Mouse (Mus musculus): ENCODE data around the gene Nploc4.

Nploc4 gene

DNA sequence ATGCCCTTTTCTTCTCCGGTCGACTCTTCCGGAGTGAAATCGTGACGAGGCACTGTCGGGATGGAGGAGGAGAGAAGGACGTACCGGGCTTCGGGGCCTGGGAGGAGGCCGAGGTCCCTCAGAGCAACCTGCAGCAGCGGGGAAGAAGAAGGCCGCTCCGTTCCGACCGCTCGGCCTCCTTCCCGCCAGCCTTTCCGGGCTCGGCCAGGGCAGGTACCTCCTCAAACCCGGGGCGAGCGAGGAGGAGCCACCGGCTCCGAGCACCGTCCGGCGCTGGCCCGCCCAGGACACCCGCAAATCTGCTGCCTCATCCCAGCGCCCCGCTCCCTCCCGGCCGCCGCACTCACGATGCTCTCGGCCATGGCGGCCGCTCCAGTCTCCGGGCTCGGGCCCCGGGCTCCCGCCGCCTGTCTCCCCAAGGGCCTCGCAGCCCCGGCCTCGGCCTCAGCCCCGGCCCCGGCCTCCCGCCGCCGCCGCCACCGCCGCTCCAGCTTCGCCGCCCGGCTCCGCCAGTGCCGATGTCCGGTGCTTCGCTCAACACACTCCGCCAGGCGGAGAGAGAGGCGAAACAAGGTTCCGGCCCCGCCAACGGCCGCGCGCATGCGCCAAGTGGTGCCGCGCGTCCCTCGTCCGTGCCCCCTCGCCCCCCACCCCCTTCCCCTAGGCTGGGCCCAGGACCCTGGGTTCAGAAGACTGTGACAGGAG, at the start of gene Nploc4:
Gene Nploc4 (minus strand): TSS at position 557 of the 705 bp plus-strand sequence.
- peak; percentile 81 for DNase-seq

DNA sequence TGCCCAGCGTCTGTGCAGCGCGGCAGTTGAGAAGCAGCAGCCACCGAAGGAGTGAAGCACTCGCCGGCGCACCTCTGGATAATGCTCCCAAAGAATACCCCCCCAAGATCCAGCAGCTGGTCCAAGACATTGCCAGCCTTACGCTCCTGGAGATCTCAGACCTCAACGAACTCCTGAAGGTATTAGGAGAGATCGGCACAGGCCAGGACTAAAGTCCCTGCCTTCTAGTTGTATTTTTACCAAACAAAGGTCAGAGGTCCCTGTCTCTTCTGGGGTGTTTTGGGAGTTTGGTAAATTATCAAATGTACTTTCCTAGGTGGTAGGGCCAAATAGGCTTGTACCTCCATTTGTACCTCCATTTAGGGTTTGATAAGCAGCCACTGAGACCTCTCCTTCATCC, 47.7 kb upstream of the Nploc4 start:
- no peak for DNase-seq

DNA sequence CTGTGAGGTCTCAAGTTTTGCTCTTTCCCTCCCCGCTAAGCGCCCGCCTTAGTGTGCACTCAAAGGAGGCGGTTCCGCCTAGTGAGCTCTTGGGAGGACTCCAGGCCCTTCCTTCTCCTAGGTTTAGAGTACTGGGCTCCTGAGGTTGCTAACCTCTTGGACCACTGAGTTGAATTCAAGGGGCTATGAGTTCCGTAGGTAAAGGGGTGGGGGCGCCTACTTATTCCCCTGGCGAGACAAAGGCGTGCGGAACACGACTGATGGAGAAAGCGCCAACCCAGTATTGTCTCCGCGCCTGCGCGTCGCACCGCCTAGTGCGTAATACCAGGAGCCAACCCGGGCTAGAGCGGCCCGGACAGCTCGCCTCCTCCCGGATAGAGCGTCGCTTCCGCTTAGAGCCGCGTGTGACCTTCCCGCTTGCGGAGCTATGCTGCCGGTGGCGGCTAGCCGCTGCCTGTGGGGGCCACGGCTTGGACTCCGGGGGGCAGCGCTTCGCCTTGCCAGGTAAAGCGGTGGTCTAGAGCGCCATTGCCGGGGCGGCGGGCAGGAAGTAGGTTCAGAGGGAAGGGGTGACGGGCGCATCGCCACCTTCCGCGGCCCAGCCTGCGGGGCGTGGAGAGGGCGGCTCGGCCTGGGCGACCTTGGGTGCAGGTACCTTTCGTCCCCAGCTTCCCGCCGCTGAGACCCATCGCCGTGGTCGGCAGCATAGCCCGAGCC, 46.9 kb upstream of the Nploc4 start, which contains the start of gene Mrpl12:
Gene Mrpl12 (plus strand): TSS at position 349 of the 717 bp plus-strand sequence.
- peak; percentile 89 for DNase-seq

DNA sequence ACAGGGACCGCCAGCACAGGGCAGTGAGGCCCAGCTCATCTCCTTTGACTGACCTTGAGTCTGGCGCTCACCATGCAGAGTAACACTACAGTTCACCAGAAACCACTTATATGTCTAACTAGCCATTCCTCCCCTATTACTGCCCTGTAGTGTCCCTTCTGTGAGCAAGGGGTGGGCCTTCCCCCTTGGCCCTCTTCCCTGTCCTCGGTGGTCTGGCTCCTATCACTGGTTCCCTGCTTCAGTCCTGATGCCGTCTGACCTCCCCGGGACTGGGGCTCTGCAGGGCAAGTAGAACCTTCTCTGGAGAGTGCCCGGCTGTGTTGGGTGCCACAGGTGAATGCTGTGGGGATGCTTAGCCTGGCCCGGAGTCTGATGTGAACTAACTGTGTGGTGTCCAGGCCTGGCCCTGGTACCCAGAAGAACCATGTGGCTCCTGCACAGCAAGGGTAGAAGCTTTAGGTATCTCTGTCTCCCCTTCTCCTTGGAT, 46.0 kb upstream of the Nploc4 start:
- DNase-seq, result peak; percentile 47

DNA sequence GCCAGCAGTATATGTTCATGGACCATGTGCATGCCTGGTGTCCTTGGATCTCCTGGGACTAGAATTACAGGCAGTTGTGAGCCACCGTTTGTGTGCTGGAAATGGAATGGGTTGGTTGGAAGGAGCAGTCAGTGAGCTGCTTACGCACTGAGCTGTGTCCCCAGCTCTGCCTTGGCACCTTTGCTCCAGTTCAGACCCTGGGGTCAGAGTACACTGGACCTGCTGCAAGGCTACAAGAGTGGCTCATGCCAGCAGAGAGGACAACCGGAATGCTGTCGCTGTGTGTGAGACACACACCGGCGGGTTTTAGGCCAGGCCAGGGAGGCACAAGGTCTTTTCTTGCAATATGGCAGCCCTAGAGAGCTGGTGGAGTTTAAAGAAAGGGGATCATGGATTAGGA, 34.5 kb upstream of the Nploc4 start:
- DNase-seq, result no peak

DNA sequence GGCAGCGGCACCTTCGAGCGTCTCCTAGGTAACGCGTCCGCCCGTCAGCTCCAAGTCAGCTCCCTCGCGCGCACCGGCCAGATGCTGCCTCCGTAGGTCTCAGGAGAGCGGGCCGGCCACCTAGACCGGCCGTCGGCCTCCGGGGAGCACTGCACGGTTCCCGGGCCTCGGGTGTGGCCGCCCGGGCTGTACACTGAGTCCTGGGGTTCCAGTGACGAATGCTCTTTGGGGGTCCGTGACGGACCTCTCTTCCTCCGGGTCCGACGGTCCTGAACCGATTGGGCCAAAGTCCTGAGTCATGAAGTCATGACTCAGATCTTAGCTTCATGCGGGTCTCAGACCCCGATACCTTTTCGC, 30.2 kb upstream of the Nploc4 start:
- no peak for DNase-seq

DNA sequence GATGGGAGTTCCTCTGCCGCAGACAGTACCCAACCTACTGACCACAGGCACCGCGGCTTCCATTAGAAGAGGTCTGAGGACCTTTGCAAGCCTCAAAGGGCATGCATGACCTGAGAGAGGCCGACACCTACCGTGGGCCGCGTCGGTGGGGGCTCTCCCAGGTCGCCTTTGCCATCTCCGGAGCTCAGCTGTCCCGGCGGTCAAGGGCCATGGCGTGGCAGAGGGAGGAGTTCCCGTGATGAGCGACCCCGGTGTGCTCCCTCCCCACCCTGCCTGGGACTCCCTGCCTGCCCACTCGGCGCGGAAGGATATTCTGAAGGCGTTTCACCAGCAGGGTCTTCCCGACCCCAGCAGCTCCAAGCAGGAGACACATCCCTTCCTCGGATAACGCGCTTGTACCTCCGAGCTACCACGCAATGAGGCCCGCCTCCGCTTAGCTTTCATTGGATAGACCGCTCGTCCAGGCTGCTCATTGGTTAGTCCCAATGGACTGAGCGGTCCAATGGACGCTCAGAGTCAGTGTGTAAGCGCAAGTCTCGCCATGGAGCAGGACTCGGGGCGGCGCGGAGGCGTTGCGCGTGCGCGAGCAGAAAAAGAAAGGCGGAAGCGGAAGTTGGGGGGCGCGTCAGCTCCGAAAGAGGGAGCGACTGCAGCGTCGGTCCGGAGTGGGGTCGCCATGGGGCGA, 29.7 kb upstream of the Nploc4 start, which contains the start of gene Arl16:
Gene Arl16 (minus strand): TSS at position 557 of the 685 bp plus-strand sequence.
- DNase-seq, result peak; percentile 94

DNA sequence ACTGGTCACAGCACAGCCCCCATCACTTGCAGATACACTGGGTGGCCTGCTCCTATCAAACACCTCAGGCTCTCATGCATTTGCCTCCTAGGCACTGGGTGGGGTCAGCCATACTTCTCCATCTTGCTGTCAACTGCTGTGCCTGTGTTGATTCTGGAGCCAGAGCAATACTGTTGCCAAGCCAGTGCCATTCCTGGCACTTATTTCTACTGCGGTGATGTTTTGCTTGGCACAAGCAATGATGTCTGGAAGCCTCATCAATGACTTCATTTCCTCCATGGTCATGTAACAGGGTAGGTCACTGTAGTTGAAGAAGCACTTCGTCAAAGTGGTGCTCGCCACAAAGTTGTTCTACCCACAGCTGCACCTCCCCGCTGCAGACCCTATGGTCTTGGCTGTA, 28.0 kb upstream of the Nploc4 start:
- DNase-seq, result no peak

DNA sequence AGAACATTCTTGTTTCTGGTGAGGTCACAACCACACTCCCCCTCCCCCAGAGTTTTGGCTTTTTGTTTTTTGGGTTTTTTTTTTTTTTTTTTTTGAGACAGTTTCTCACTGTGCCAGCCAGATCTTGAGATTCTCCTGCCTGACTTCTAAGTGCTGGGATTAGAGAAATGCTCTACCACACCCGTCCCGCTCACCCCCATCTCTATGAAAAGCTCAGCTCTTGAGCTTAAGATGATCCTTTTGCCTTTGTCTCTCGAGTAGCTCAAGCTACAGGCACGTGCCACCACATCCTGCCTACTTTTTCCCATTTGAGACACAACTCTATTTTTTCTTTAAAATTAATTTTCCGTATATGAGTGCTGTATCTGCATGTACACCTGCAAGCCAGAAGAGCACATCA, 26.9 kb upstream of the Nploc4 start:
- DNase-seq, result no peak

DNA sequence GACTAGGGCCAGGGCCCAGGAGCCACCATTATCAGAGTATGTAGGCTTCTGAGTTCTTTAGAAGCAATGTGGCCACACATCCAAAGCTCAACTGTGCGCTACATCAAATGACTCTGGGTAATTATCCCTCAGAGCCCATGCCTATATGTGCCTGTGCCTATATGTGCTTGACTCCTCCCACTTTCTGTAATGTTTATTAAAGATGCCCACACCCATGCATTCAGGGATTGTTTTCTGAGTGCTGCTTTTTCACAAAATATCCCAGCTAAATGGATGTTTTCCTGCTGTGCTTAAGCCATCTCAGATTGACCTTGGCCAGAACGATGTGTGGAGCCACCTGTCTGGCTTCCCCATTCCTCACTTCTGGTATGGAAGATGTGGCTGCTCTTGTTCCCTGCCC, 26.0 kb upstream of the Nploc4 start:
- no peak for DNase-seq

DNA sequence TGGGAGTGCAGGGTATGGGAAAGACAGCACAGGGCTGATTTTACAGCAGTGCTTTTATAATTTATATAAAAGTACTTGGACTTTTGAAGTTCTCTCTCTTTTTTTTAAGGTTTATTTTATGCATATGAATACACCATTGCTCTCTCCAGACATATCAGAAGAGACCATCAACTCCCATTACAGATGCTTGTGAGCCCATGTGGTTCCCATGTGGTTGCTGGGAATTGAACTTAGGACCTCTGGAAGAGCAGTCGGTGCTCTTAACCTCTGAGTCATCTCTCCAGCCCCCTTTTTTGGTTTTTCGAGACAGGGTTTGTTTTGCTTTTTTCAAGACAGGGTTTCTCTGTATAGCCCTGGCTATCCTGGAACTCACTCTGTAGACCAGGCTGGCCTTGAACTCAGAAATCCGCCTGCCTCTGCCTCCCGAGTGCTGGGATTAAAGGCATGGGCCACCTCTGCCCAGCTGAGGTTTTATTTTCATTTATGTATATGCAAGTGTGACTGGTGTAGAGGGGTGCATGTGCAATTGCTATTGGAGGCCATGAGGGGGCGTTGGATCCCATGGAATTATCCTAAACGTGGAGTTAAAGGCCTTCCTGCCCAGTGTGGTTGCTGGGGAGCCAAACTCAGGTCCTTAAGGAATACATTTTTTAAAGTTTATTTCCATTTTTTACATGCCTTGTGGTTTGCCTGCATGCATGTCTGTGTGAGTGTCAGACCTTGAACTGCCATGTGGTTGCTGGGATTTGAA, 21.5 kb upstream of the Nploc4 start:
- DNase-seq, result no peak

DNA sequence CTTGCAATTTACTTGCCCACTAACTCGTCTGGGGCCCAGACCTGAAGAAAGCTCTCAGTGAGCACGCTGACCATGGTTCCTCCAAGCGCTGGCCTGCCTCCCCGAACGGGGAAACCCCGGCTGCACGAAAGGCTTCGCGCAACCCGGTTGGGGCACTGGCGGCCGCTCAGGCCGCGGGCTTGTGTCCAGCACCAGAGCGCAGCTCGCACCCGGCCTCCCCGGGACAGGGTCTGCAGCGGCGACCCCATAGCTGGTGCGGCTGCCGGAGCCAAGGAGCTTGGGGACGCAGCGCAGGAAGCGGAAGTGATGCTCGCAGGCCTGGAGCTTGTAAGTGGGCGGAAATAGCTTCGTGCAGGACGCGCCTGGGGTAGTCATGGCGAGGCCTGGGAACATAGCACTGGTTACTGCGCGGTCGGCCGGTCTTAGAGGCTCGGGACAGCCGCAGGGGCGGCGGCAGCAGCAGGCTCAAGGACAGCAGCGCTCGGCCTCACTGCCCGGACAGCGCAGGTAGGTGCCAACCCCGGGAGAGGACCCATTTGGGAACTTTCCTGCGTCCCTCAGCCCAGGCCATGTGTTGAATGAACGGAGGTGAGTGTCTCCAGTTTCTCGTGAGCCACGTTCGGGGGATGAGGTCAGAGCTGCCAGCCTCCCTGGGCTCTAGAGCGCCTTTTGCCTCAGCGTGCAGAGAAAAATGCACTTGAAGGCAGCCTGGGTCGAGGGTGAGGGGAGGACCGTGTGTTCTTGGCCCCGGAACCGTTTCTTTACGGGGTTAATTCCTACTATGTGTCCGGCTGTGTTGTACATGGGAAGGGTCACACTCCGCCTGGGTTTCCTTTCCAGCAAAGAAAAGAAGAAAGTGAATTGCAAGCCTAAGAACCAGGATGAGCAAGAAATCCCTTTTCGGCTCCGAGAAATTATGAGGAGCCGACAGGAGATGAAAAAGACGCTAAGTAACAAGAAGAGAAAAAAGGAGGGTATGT, 20.6 kb upstream of the Nploc4 start, which contains the start of the genes Oxld1 and Ccdc137:
Gene Oxld1 (minus strand): TSS at position 297 of the 980 bp plus-strand sequence.
Gene Ccdc137 (plus strand): TSS at position 344 of the 980 bp plus-strand sequence.
- peak; percentile 65 for DNase-seq

DNA sequence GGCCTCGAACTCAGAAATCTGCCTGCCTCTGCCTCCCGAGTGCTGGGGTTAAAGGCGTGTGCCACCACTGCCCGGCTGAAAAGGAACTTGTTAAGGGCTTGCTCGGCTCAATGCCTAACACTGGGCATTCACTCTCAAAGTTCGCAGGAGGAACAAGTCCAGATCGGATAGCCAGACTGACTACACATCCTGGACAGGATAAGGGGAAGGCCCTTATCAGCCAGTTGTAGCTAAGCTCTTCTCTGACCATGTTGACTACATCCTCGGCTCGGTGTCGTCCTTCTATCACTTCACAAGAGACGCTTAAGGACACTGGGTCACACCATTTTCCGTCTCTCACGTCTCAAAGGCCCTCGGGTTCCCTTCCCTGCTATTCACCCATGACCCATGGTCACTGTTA, 19.9 kb upstream of the Nploc4 start:
- no peak for DNase-seq

DNA sequence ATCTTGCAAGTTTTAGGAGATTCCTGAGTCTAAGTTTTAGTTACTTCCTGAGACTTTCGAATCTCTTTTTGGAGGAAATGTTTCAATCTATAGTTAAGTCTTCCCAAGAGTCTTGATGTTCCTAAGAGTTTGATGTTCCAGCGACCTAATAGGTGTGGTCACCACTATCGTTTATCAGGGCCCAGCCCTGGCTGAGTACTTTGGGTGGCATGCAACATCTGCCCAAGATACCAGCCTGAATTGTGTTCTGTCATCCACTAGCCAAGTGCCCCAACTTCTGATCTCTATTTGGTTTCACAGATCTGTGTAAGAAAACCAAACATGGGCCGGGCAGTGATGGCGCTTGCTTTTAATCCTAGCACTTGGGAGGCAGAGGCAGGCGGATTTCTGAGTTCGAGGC, 17.9 kb upstream of the Nploc4 start:
- DNase-seq, result no peak

DNA sequence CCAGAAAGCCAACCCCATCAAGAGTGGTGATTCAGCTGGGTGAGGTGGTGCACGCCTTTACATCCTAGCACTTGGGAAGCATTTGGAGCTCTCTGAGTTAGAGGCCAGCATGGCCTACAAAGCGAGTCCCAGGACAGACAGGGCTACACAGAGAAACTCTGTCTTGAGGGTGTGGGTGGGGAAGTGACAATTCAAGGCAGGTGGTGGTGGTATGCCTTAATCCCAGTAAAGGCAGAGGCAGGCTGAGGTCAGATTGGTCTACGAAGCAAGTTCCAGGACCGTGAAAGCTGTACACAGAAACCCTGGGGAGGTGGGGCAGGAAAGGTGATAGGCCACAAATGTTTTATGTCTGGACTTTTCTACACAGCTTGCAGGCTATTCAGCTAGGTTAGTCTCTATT, 17.5 kb upstream of the Nploc4 start:
- no peak for DNase-seq

DNA sequence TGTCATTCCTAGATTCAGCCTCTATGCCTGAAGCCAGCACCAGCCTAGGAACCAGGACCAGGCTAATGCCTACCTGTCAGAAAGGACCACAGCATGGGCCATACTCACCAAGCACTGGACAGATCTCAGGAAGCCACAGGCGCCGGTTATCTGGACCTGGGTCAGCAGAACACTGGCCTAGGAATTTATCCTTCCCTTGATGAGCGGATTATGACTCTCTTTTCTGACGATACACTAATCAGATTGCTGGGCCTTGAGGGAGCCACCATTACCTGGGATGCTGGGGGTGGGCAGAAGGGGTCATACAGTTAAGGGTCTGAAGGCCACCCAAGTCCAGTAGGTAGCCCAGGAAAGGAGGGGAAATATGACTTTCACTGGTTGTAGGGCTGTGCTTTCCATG, 15.8 kb upstream of the Nploc4 start, which contains the start of gene Pde6g:
Gene Pde6g (minus strand): TSS at position 195 of the 400 bp plus-strand sequence.
- DNase-seq, result no peak

DNA sequence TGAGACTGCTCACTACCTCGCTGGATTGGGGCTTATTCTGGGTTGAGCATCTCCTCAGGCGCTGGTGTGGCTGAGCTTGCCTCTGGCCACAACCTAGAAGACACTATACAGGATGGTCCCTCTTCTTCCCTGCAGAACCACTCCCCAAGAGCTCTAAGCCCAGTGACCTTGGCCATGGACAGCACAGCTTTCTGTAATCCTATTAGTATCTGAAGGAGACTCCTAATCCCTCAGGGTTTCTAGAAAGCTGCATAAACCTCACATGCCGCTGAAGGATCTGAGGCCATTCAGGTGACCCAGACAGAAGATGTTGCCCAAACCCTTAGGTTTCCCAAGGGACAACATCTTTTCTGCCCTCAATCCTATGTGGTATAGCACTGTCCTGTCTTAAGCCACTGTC, 14.7 kb upstream of the Nploc4 start:
- no peak for DNase-seq

DNA sequence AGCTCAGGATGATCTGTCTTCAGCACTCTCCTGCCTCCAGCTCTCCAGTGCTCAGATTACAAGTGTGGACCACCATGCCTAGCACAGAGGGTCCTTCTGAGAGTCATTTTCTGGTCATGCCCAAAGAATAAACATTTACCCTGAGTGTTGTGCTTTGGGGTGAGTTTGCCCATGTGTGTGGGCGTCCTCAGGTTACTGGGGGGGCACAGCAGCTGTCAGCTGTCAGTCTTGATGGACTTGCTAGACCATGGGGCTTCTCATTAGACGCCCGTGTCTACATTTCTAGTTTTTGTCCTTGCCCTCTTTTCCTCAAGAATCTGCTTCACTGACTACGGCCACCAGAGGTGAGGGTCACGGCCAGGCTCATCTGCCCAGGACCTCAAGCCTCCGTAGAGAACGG, 9.7 kb upstream of the Nploc4 start:
- no peak for DNase-seq

DNA sequence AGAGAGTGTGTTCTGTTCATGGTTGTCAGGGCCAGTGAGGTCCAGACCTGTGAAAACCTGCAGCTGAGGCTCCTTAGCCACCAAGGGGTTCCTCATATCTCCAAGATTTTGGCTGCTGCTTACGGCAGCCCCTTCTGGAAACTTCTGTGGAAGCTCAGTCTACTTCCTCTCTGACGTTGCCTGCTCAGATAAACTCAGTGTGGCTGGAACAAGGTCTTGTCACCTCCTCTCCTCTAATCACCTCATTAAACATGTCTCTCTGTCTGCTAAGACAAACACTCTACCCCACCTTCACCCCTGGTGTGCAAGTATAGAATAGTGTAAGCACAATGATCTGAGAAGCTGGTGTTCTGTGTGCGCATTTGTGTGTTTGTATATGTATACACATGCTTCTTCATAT, 8.0 kb upstream of the Nploc4 start:
- DNase-seq, result no peak

DNA sequence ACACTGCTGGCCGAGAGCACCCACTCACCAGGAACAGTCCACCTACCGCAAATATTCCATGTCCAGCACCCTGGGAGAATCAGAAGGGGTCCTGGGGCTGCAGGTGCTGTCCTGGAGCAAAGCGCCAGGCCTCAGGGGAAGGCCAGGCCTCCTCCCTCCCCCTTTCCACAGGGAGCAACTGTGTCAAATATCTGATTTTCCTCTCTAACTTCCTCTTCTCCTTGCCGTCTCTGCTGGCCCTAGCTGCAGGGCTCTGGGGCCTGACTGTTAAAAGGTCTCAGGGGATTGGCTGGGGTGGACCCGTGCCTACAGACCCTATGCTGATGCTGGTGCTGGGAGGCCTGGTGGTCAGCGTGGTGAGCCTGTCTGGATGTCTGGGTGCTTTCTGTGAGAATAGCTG, 6.6 kb upstream of the Nploc4 start:
- DNase-seq, result no peak

DNA sequence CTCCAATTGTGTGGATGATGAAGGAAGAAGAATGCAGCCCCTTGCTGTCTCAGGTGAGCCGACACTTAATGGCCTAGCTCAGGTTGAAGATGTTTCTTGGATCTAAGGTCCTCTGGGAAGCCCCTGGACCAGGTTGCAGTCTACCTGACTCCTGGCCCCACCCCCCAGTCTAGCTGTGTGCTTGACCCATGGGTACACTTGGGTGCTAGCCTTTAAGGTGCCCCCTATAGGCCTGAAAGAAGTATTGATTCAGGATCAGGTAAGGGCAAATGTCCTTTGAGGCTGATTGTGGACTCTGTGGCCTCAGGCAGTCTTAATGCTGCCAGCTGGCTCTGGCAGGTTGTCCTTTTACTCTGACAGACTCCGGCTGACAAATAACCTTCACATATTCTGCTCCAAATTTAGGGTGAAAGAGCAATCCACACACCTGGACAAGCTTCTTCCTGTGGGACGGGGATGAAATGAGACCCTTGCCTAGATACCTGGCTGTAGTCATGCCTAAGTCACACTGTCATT, 5.3 kb upstream of the Nploc4 start:
- no peak for DNase-seq

Data from cerebellum, adult 11-12 months (tissue).